Mouse (Mus musculus) heart, embryonic 16.5 days (tissue): ENCODE results near the gene Krtcap2. TPM values are rescaled to one million over a fixed set of nuclear protein-coding genes. Genes with fewer than 3 reads are reported as not detected.

Experiments
- ATAC-seq: fragments of 200-750 bp; cut with Nextera tagmentation; replicated peaks from 2 replicates; pipeline ENCODE4 v1.8.0; 2017; ENCODE audit warnings: moderate number of reproducible peaks; ENCODE audit not compliant: insufficient read depth, low FRiP score; ENCODE audit errors: extremely low read depth
- H3K27ac ChIP-seq: fragments of 300-500 bp; sonication (generic); 2 replicates; pipeline ENCODE4 v1.5.1; 2014; ENCODE audit warnings: mild to moderate bottlenecking, low read length, control low read depth, moderate library complexity
- H3K27me3 ChIP-seq: fragments of 300-500 bp; sonication (generic); 2 replicates; pipeline ENCODE4 v1.6.1; 2014; ENCODE audit warnings: low read length, mixed read lengths; ENCODE audit not compliant: control insufficient read depth, insufficient read depth
- H3K36me3 ChIP-seq: fragments of 300-500 bp; sonication (generic); 2 replicates; pipeline ENCODE4 v1.6.1; 2014; ENCODE audit not compliant: control insufficient read depth, insufficient read depth
- H3K4me1 ChIP-seq: fragments of 300-500 bp; sonication (generic); 2 replicates; pipeline ENCODE4 v1.6.1; 2014; ENCODE audit warnings: low read length, mixed read lengths; ENCODE audit not compliant: control insufficient read depth, insufficient read depth
- H3K4me2 ChIP-seq: fragments of 300-500 bp; sonication (generic); 2 replicates; pipeline ENCODE4 v1.6.1; 2014; ENCODE audit warnings: low read depth, mild to moderate bottlenecking, control low read depth, low read length
- H3K4me3 ChIP-seq: fragments of 300-500 bp; sonication (generic); 2 replicates; pipeline ENCODE4 v1.5.1; 2014; ENCODE audit warnings: mild to moderate bottlenecking, control low read depth, low read length
- H3K9ac ChIP-seq: fragments of 300-500 bp; sonication (generic); 2 replicates; pipeline ENCODE4 v1.6.1; 2014; ENCODE audit warnings: low read length, control low read depth
- H3K9me3 ChIP-seq: fragments of 300-500 bp; sonication (generic); replicated peaks from 2 replicates; pipeline ENCODE4 v1.6.1; 2016; ENCODE audit warnings: low read length; ENCODE audit not compliant: control insufficient read depth
- WGBS: fragments of 180-500 bp; shearing (Covaris S2); extraction: QIAGEN DNeasy Blood & Tissue Kit; methylation state at CpG from one replicate; pipeline ENCODE4 v1.1.7; 2014; 5-methylcytosine and 5-hydroxymethylcytosine counted together
- polyA plus RNA-seq: library from polyadenylated mRNA; unstranded; fragments of >200 nt; fragmentation: Nextera tagmentation; extraction: Ambion mirVana; gene quantifications from 2 replicates; pipeline ENCODE4 v1.2.1, GENCODE M21; 2015

Krtcap2 gene
- polyA plus RNA-seq, 1 experiment from 2014 or later: 234 TPM

GRCm38 (mm10) chr3:89270891-89271290 lies 25.1 kb downstream of the Krtcap2 start:
- Histone ChIP-seq H3K9me3 (no peaks in the 10 kb centered on the region), H3K4me2 (peak overlapping the region; percentile 82), H3K9ac (peak overlapping the region; percentile 77), H3K36me3 (peaks cover 20% of the 10 kb centered on the region), H3K4me1 (peaks cover 37% of the 10 kb centered on the region), H3K27me3 (no peaks in the 10 kb centered on the region), H3K27ac (peak overlapping the region; percentile 85), H3K4me3 (peak overlapping the region; percentile 69; the same call in 1 of the 2 replicates)
- 48% methylated on average over 6 of the region's 6 CpGs for WGBS
- ATAC-seq: no peak

GRCm38 (mm10) chr3:89271760-89272159 lies 26.0 kb downstream of the Krtcap2 start:
- Histone ChIP-seq H3K4me1 (peaks cover 37% of the 10 kb centered on the region), H3K9ac (no peak overlapping the region), H3K4me3 (no peak overlapping the region), H3K4me2 (no peak overlapping the region), H3K9me3 (no peaks in the 10 kb centered on the region), H3K27me3 (no peaks in the 10 kb centered on the region), H3K27ac (no peak overlapping the region), H3K36me3 (peaks cover 21% of the 10 kb centered on the region)
- WGBS: 43% methylated on average over 6 of the region's 6 CpGs
- ATAC-seq: no peak

GRCm38 (mm10) chr3:89276061-89276460 lies 30.3 kb downstream of the Krtcap2 start:
- Histone ChIP-seq H3K9ac (no peak overlapping the region), H3K9me3 (no peaks in the 10 kb centered on the region), H3K4me1 (peaks cover 27% of the 10 kb centered on the region), H3K4me2 (peak overlapping the region; percentile 98; the same call in 1 of the 2 replicates), H3K4me3 (no peak overlapping the region), H3K36me3 (peaks cover 21% of the 10 kb centered on the region), H3K27me3 (no peaks in the 10 kb centered on the region), H3K27ac (no peak overlapping the region)
- 87% methylated on average over 13 of the region's 13 CpGs for WGBS
- no peak for ATAC-seq

GRCm38 (mm10) chr3:89277281-89278021 lies 31.7 kb downstream of the Krtcap2 start:
- Histone ChIP-seq H3K36me3 (peaks cover 15% of the 10 kb centered on the region), H3K9ac (peak overlapping the region; percentile 83), H3K9me3 (no peaks in the 10 kb centered on the region), H3K27ac (peak overlapping the region; percentile 91), H3K4me2 (peak overlapping the region; percentile 98), H3K4me1 (peaks cover 28% of the 10 kb centered on the region), H3K4me3 (peak overlapping the region; percentile 69), H3K27me3 (no peaks in the 10 kb centered on the region)
- ATAC-seq: peak; percentile 6; the same call in 1 of the 2 replicates
- WGBS: 23% methylated on average over 14 of the region's 14 CpGs

GRCm38 (mm10) chr3:89278107-89278506 lies 32.3 kb downstream of the Krtcap2 start:
- peaks cover 28% of the 10 kb centered on the region for H3K4me1 ChIP-seq
- H3K27me3 ChIP-seq: peaks cover 2% of the 10 kb centered on the region; the same call in 1 of the 2 replicates
- no peaks in the 10 kb centered on the region for H3K9me3 ChIP-seq
- H3K4me3 ChIP-seq: peak overlapping the region; percentile 69
- peak overlapping the region; percentile 98 for H3K4me2 ChIP-seq
- peak overlapping the region; percentile 91 for H3K27ac ChIP-seq
- peak overlapping the region; percentile 83 for H3K9ac ChIP-seq
- WGBS: 41% methylated on average over 7 of the region's 7 CpGs
- H3K36me3 ChIP-seq: peaks cover 12% of the 10 kb centered on the region
- ATAC-seq: peak; percentile 11

GRCm38 (mm10) chr3:89278643-89279042 lies 32.9 kb downstream of the Krtcap2 start:
- WGBS: 17% methylated on average over 8 of the region's 8 CpGs
- no peak for ATAC-seq

GRCm38 (mm10) chr3:89279153-89279890 lies 33.6 kb downstream of the Krtcap2 start:
- Histone ChIP-seq H3K9ac (peak overlapping the region; percentile 83), H3K36me3 (peaks cover 12% of the 10 kb centered on the region), H3K27ac (peak overlapping the region; percentile 91), H3K4me3 (peak overlapping the region; percentile 69), H3K4me2 (peak overlapping the region; percentile 98), H3K9me3 (no peaks in the 10 kb centered on the region), H3K27me3 (peaks cover 2% of the 10 kb centered on the region; the same call in 1 of the 2 replicates), H3K4me1 (peaks cover 28% of the 10 kb centered on the region)
- WGBS: 2% methylated on average over 35 of the region's 35 CpGs
- ATAC-seq: peak; percentile 78

More at GRCm38 (mm10) chr3:89278643-89279042, 32.9 kb downstream of the Krtcap2 start:
- H3K9ac ChIP-seq: peak overlapping the region; percentile 83
- peak overlapping the region; percentile 91 for H3K27ac ChIP-seq
- peaks cover 12% of the 10 kb centered on the region for H3K36me3 ChIP-seq
- no peaks in the 10 kb centered on the region for H3K9me3 ChIP-seq
- peaks cover 2% of the 10 kb centered on the region; the same call in 1 of the 2 replicates for H3K27me3 ChIP-seq
- H3K4me3 ChIP-seq: peak overlapping the region; percentile 69
- H3K4me1 ChIP-seq: peaks cover 28% of the 10 kb centered on the region
- peak overlapping the region; percentile 98 for H3K4me2 ChIP-seq

GRCm38 (mm10) chr3:89280050-89280605 lies 34.4 kb downstream of the Krtcap2 start:
- H3K4me1 ChIP-seq: peaks cover 28% of the 10 kb centered on the region
- ATAC-seq: no peak; the same call in 1 of the 2 replicates
- WGBS: under 1% methylated on average over 28 of the region's 29 CpGs

More at GRCm38 (mm10) chr3:89280050-89280605, 34.4 kb downstream of the Krtcap2 start:
- Histone ChIP-seq H3K27ac (peak overlapping the region; percentile 91), H3K9me3 (no peaks in the 10 kb centered on the region), H3K4me3 (peak overlapping the region; percentile 69), H3K4me2 (peak overlapping the region; percentile 98), H3K36me3 (peaks cover 9% of the 10 kb centered on the region), H3K27me3 (peaks cover 2% of the 10 kb centered on the region; the same call in 1 of the 2 replicates), H3K9ac (peak overlapping the region; percentile 83)
